8 mouse cellular contexts compared by ENCODE assay signal in the genomic region with DNA sequence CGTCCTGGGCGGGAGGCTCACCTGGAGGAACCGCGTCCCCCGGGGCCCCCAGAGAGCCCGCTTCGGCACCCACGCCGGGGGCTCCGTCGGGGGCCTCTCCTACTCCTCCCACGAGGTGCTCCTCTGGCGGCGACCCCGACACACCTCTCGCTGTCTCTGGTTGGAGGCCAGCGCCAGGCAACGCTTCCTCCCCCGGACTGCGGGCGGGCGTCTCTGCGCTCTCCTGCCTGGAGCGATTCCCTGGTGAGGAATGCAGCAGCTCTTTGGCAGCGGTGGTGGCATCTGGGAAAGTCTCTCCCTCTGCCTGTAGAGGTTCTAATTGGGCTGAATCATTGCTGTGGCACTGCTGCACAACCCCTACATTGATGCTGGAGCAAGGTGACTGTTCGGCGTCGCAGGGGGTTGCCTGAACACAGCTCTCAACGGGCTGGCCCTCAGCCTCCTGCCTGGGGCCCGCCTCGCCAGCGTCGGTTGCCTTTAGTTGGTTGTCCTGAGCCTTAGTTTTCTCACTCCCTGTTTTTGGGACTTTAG.
A peak's percentile ranks its signal among the peaks of the same experiment; 100 is the strongest.
DNase-seq lines count a peak whose midpoint lies in the region; ATAC-seq and TF ChIP-seq lines count a peak whose summit lies in the region.

No protein-coding gene starts in this region.

- TF ChIP-seq EP300 in CH12.LX (IDR thresholded peaks at IDR 0.05; ENCODE audit: low read length): no peak

- peak overlapping the region; percentile 30; the same call in 1 of the 2 replicates for H3K4me2 ChIP-seq in CH12.LX (ENCODE audit: insufficient read depth, low read depth, poor library complexity, severe bottlenecking)
- peak overlapping the region; percentile 75 for H3K4me2 ChIP-seq in embryonic facial prominence, embryonic 14.5 days (ENCODE audit: low read depth, low read length)
- peak overlapping the region; percentile 68 for H3K4me2 ChIP-seq in midbrain, embryonic 13.5 days (replicated peaks)

- H3K27me3 ChIP-seq in CH12.LX (replicated peaks): no peaks in the 10 kb centered on the region
- H3K27me3 ChIP-seq in embryonic facial prominence, embryonic 14.5 days (replicated peaks; ENCODE audit: control insufficient read depth, insufficient read depth, low read length): peaks cover 61% of the 10 kb centered on the region
- H3K27me3 ChIP-seq in limb, embryonic 10.5 days (ENCODE audit: low read depth, poor library complexity, severe bottlenecking): peaks cover 93% of the 10 kb centered on the region
- H3K27me3 ChIP-seq in midbrain, embryonic 13.5 days: peaks cover 85% of the 10 kb centered on the region
- peaks cover 12% of the 10 kb centered on the region; the same call in 1 of the 2 replicates for H3K27me3 ChIP-seq in cerebellum, adult 2 months (ENCODE audit: control insufficient read depth, insufficient read depth, low read length)

- peak; percentile 74 for DNase-seq in 3T3-L1 (ENCODE audit: low read depth, low spot score)
- DNase-seq in CH12.LX (ENCODE audit: extremely low read depth): no peak
- peak; percentile 41 for DNase-seq in embryonic facial prominence, embryonic 14.5 days (ENCODE audit: low spot score)
- peak; percentile 39 for DNase-seq in heart, postnatal 4 days
- DNase-seq in limb, embryonic 10.5 days (ENCODE audit: low spot score): peak; percentile 54
- no peak for DNase-seq in MN1 (ENCODE audit: low spot score)
- no peak for DNase-seq in cerebellum, adult 2 months

- H3K9ac ChIP-seq in CH12.LX (ENCODE audit: insufficient read depth, low read depth): no peak overlapping the region
- H3K9ac ChIP-seq in embryonic facial prominence, embryonic 14.5 days (ENCODE audit: low read depth, low read length): peak overlapping the region; percentile 63; the same call in 1 of the 2 replicates
- H3K9ac ChIP-seq in midbrain, embryonic 13.5 days (replicated peaks): peak overlapping the region; percentile 50; the same call in 1 of the 2 replicates

- no peak; the same call in 1 of the 2 replicates for ATAC-seq in embryonic facial prominence, embryonic 14.5 days (ENCODE audit: low read depth)
- ATAC-seq in midbrain, embryonic 13.5 days: no peak

- H3K4me1 ChIP-seq in CH12.LX (ENCODE audit: control insufficient read depth in 1 of 2, insufficient read depth in 2 of 2): peaks cover 0 to 9% of the 10 kb centered on the region in 2 experiments; a peak in 2 of 4 replicates
- peaks cover 17% of the 10 kb centered on the region for H3K4me1 ChIP-seq in embryonic facial prominence, embryonic 14.5 days (ENCODE audit: control insufficient read depth, insufficient read depth, low read length)
- peaks cover 35% of the 10 kb centered on the region for H3K4me1 ChIP-seq in limb, embryonic 10.5 days
- H3K4me1 ChIP-seq in midbrain, embryonic 13.5 days (replicated peaks): peaks cover 39% of the 10 kb centered on the region
- H3K4me1 ChIP-seq in cerebellum, adult 2 months (ENCODE audit: control insufficient read depth, insufficient read depth, low read length): no peaks in the 10 kb centered on the region

- TF ChIP-seq CTCF in CH12.LX (conservative IDR thresholded peaks at IDR 0.05 in 1 of 2, IDR thresholded peaks at IDR 0.05 in 1 of 2; ENCODE audit: low read depth in 2 of 2, low read length in 2 of 2): no peak
- no peak for TF ChIP-seq CTCF in cerebellum, adult 2 months (IDR thresholded peaks at IDR 0.05; ENCODE audit: borderline replicate concordance, insufficient read depth, low read depth, low read length)

- WGBS in embryonic facial prominence, embryonic 14.5 days: under 1% methylated on average over 12 of the region's 33 CpGs
- 1% methylated on average over 33 of the region's 33 CpGs for WGBS in limb, embryonic 10.5 days
- 1% methylated on average over 33 of the region's 33 CpGs for WGBS in midbrain, embryonic 13.5 days
- 1% methylated on average over 33 of the region's 33 CpGs for WGBS in cerebellum, adult 2 months

- H3K4me3 ChIP-seq in CH12.LX (replicated peaks in 1 of 3; ENCODE audit: low read depth in 2 of 3, low read length in 2 of 3, poor library complexity in 1 of 3): peak overlapping the region in 2 of 3 experiments; percentile 80 to 89
- peak overlapping the region; percentile 68 for H3K4me3 ChIP-seq in embryonic facial prominence, embryonic 14.5 days (ENCODE audit: low read depth, low read length)
- H3K4me3 ChIP-seq in limb, embryonic 10.5 days: peak overlapping the region; percentile 55
- peak overlapping the region; percentile 50 for H3K4me3 ChIP-seq in midbrain, embryonic 13.5 days (replicated peaks)
- H3K4me3 ChIP-seq in cerebellum, adult 2 months (replicated peaks; ENCODE audit: insufficient read depth, low read depth, low read length): no peak overlapping the region

- TF ChIP-seq POLR2A in CH12.LX (IDR thresholded peaks at IDR 0.05; ENCODE audit: low read depth, low read length): no peak
- no peak for TF ChIP-seq POLR2A in cerebellum, adult 2 months (IDR thresholded peaks at IDR 0.05; ENCODE audit: borderline replicate concordance, insufficient read depth, low read length)

- no peak for TF ChIP-seq RAD21 in CH12.LX (IDR thresholded peaks at IDR 0.05; ENCODE audit: low read depth, low read length)

- H3K36me3 ChIP-seq in CH12.LX (replicated peaks in 1 of 2; ENCODE audit: control insufficient read depth in 1 of 2, insufficient read depth in 1 of 2, low read length in 1 of 2): no peaks in the 10 kb centered on the region
- no peaks in the 10 kb centered on the region for H3K36me3 ChIP-seq in embryonic facial prominence, embryonic 14.5 days (ENCODE audit: control insufficient read depth, insufficient read depth, low read length)
- no peaks in the 10 kb centered on the region for H3K36me3 ChIP-seq in limb, embryonic 10.5 days
- H3K36me3 ChIP-seq in midbrain, embryonic 13.5 days: no peaks in the 10 kb centered on the region

- H3K79me2 ChIP-seq in CH12.LX (replicated peaks; ENCODE audit: control insufficient read depth, extremely low read depth, insufficient read depth, poor library complexity, severe bottlenecking): no peaks in the 10 kb centered on the region

- in situ Hi-C loops in CH12.LX (cut with MboI; ENCODE audit: low pct_ligation_motif_present, low pct_unique_long_range_greater_than_20kb, low sequenced_read_pairs): no loop called here

- H3K9me3 ChIP-seq in CH12.LX (replicated peaks; ENCODE audit: low read length): no peaks in the 10 kb centered on the region
- H3K9me3 ChIP-seq in embryonic facial prominence, embryonic 14.5 days (ENCODE audit: control insufficient read depth, low read length): no peaks in the 10 kb centered on the region
- H3K9me3 ChIP-seq in limb, embryonic 10.5 days (replicated peaks): no peaks in the 10 kb centered on the region
- H3K9me3 ChIP-seq in midbrain, embryonic 13.5 days: no peaks in the 10 kb centered on the region

- dilution Hi-C loops in CH12.LX (cut with MboI; ENCODE audit: extremely low pct_ligation_motif_present, extremely low pct_unique_long_range_greater_than_20kb, low sequenced_read_pairs): no loop called here

- no peak overlapping the region for H3K27ac ChIP-seq in CH12.LX (ENCODE audit: insufficient read depth, low read depth)
- H3K27ac ChIP-seq in embryonic facial prominence, embryonic 14.5 days (replicated peaks; ENCODE audit: low read depth, low read length): no peak overlapping the region
- peak overlapping the region; percentile 77; the same call in 1 of the 2 replicates for H3K27ac ChIP-seq in limb, embryonic 10.5 days
- no peak overlapping the region for H3K27ac ChIP-seq in midbrain, embryonic 13.5 days
- H3K27ac ChIP-seq in cerebellum, adult 2 months (ENCODE audit: insufficient read depth, low read length): no peak overlapping the region

TF ChIP-seq in CH12.LX, 34 proteins besides CTCF, POLR2A, EP300 and RAD21:
- TF ChIP-seq IRF4 (IDR thresholded peaks at IDR 0.05; ENCODE audit: low read depth, low read length): no peak
- no peak for TF ChIP-seq POLR2AphosphoS2 (IDR thresholded peaks at IDR 0.05; ENCODE audit: low read depth, low read length)
- no peak for TF ChIP-seq NRF1 (IDR thresholded peaks at IDR 0.05; ENCODE audit: low read depth, low read length)
- TF ChIP-seq JUND (conservative IDR thresholded peaks at IDR 0.05; ENCODE audit: low read depth, low read length): no peak
- no peak for TF ChIP-seq SIN3A (IDR thresholded peaks at IDR 0.05; ENCODE audit: low read length)
- TF ChIP-seq MEF2A (IDR thresholded peaks at IDR 0.05; ENCODE audit: borderline replicate concordance, low read depth, low read length): no peak
- TF ChIP-seq USF2 (conservative IDR thresholded peaks at IDR 0.05; ENCODE audit: low read depth, low read length): no peak
- no peak for TF ChIP-seq TBP (conservative IDR thresholded peaks at IDR 0.05; ENCODE audit: low read depth, low read length)
- TF ChIP-seq KAT2A (IDR thresholded peaks at IDR 0.05; ENCODE audit: insufficient replicate concordance, low read length): no peak
- TF ChIP-seq HCFC1 (IDR thresholded peaks at IDR 0.05; ENCODE audit: low read depth, low read length): no peak
- TF ChIP-seq MAFK (IDR thresholded peaks at IDR 0.05; ENCODE audit: insufficient replicate concordance, low read length): no peak
- no peak for TF ChIP-seq CHD2 (IDR thresholded peaks at IDR 0.05; ENCODE audit: low read length)
- TF ChIP-seq NELFE (IDR thresholded peaks at IDR 0.05; ENCODE audit: low read depth, low read length): no peak
- no peak for TF ChIP-seq ZC3H11A (IDR thresholded peaks at IDR 0.05; ENCODE audit: low read depth, low read length)
- no peak for TF ChIP-seq MXI1 (IDR thresholded peaks at IDR 0.05; ENCODE audit: low read depth, low read length)
- no peak for TF ChIP-seq ZNF384 (IDR thresholded peaks at IDR 0.05; ENCODE audit: low read depth, low read length)
- no peak for TF ChIP-seq USF1 (IDR thresholded peaks at IDR 0.05; ENCODE audit: low read depth, low read length)
- TF ChIP-seq SMC3 (IDR thresholded peaks at IDR 0.05; ENCODE audit: low read depth, low read length): no peak
- no peak for TF ChIP-seq PAX5 (IDR thresholded peaks at IDR 0.05; ENCODE audit: low read length)
- no peak for TF ChIP-seq JUN (IDR thresholded peaks at IDR 0.05; ENCODE audit: insufficient read depth, low read depth, low read length)

Comparison
In these comparisons a context has a peak if more than half of its experiments do, and no peak if none do; other contexts are left out.
1. DNase-seq: peak in 3T3-L1 (single experiment), embryonic facial prominence, embryonic 14.5 days (single experiment), heart, postnatal 4 days (single experiment) and limb, embryonic 10.5 days (single experiment); none in CH12.LX (single experiment), MN1 (single experiment) and cerebellum, adult 2 months (0 of 2).
2. Peak in every context shown above with its lines, with median percentiles within 50 percentile points of each other: H3K4me2 ChIP-seq.